Mouse (Mus musculus): ENCODE measurements around the gene Itsn2. TPM values are rescaled to one million over a fixed set of nuclear protein-coding genes. Genes with fewer than 3 reads are reported as not detected.

The Itsn2 gene
- total and polyA plus RNA-seq, 3 experiments, result 27.9 to 48.1 (median 44.4) TPM

DNA sequence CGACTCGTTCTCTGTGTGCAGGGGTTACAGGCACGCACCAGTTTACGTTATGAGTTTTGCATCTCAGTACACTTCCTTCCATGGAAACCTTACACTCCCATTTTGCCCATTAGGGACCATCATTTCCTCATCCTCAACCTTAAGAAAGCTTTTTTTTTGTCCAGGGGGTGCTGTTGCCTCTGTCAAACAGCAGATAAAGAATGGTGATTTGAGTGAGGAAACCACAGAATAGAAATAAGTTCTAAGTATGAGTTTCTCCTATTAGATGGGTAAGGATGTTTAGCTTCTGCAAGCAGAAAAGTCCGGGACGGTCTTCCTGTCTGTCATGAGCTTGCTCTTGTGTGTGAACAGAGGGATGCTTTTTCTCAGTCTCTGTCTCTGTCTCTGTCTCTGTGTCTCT is 413 bp upstream of the Itsn2 start (continued):
- TF ChIP-seq MAZ (IDR thresholded peaks at IDR 0.05; ENCODE audit: low read depth, low read length) (no peak), RCOR1 (conservative IDR thresholded peaks at IDR 0.05; ENCODE audit: low read depth, low read length) (no peak), MYC (IDR thresholded peaks at IDR 0.05; ENCODE audit: low read depth, low read length) (no peak; the same call in 1 of the 2 replicates), KAT2A (IDR thresholded peaks at IDR 0.05; ENCODE audit: insufficient replicate concordance, low read length) (0 out of 2 replicates have a peak, but pooled peaks have one; percentile 36), UBTF (IDR thresholded peaks at IDR 0.05; ENCODE audit: low read depth, low read length) (no peak), TCF12 (IDR thresholded peaks at IDR 0.05; ENCODE audit: low read depth, low read length) (no peak), MAFK (IDR thresholded peaks at IDR 0.05; ENCODE audit: insufficient replicate concordance, low read length) (no peak), BHLHE40 (IDR thresholded peaks at IDR 0.05; ENCODE audit: low read depth, low read length) (no peak), MEF2A (IDR thresholded peaks at IDR 0.05; ENCODE audit: borderline replicate concordance, low read depth, low read length) (0 out of 2 replicates have a peak, but pooled peaks have one; percentile 24), HCFC1 (IDR thresholded peaks at IDR 0.05; ENCODE audit: low read depth, low read length) (no peak), MAX (IDR thresholded peaks at IDR 0.05; ENCODE audit: low read length) (no peak), USF1 (IDR thresholded peaks at IDR 0.05; ENCODE audit: low read depth, low read length) (no peak), JUN (IDR thresholded peaks at IDR 0.05; ENCODE audit: insufficient read depth, low read depth, low read length) (no peak), MXI1 (IDR thresholded peaks at IDR 0.05; ENCODE audit: low read depth, low read length) (0 out of 2 replicates have a peak, but pooled peaks have one; percentile 24), TBP (conservative IDR thresholded peaks at IDR 0.05; ENCODE audit: low read depth, low read length) (no peak)

DNA sequence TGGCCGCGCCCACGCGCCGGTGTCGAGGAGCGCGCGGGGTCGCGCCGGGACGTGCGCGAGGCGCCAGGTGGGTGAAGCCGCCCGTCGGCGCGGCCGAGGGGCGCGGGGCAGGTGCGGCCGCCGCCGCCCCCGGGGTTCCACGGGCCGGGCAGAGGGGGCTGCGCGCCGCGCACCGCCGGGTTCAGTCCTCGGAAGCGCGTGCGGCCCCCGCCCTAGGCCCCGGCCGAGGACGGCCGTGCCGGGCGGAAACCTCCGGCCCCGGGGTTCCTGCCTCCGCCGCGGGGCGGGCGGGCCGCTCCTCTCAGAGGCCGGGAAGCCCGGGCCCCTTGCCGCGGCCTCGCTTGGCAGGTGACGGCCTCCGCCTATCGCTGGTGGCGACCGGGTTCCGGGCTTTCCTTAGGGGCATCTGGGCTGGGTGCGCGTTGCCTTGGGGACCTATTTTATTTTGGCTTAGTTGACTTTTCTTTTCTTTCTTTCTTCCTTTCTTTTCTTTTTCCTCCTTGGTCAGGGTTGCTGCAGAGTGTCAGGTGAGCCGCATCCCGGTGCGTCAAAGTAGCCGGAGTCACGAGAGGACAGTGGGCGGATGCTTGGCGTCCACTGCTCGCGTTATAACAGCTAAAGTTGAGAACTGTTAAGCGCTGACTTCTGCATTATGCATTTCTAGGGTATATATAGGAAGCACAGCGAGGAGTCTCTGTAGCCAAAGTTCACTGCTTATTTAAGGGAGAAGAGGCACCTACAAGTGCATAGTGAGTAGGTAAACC is 910 bp downstream of the Itsn2 start:
- TF ChIP-seq UBTF (IDR thresholded peaks at IDR 0.05; ENCODE audit: low read depth, low read length) (peak; percentile 94), RAD21 (IDR thresholded peaks at IDR 0.05; ENCODE audit: low read depth, low read length) (no peak), SIN3A (IDR thresholded peaks at IDR 0.05; ENCODE audit: low read length) (peak; percentile 45; the same call in 1 of the 2 replicates), BHLHE40 (IDR thresholded peaks at IDR 0.05; ENCODE audit: low read depth, low read length) (peak; percentile 82)
- in situ Hi-C loops (cut with MboI; ENCODE audit: low pct_ligation_motif_present, low pct_unique_long_range_greater_than_20kb, low sequenced_read_pairs), result no loop called here
- Histone ChIP-seq H3K36me3 (replicated peaks in 1 of 2; ENCODE audit: control insufficient read depth in 1 of 2, insufficient read depth in 1 of 2, low read length in 1 of 2) (peaks cover 0 to 7% of the 10 kb centered on the region in 2 experiments), H3K9ac (ENCODE audit: insufficient read depth, low read depth) (peak overlapping the region; percentile 88), H3K4me2 (ENCODE audit: insufficient read depth, low read depth, poor library complexity, severe bottlenecking) (peak overlapping the region; percentile 99), H3K4me3 (replicated peaks in 1 of 3; ENCODE audit: low read depth in 2 of 3, low read length in 2 of 3, poor library complexity in 1 of 3) (peak overlapping the region; percentile 91 to 95 (median 91)), H3K27ac (ENCODE audit: insufficient read depth, low read depth) (peak overlapping the region; percentile 74), H3K9me3 (replicated peaks; ENCODE audit: low read length) (no peaks in the 10 kb centered on the region), H3K4me1 (ENCODE audit: control insufficient read depth in 1 of 2, insufficient read depth in 2 of 2) (peaks cover 0 to 35% of the 10 kb centered on the region in 2 experiments; a peak in 2 of 4 replicates), H3K79me2 (replicated peaks; ENCODE audit: control insufficient read depth, extremely low read depth, insufficient read depth, poor library complexity, severe bottlenecking) (peaks cover 25% of the 10 kb centered on the region), H3K27me3 (replicated peaks) (no peaks in the 10 kb centered on the region)
- DNase-seq (ENCODE audit: extremely low read depth), result no peak
- dilution Hi-C loops (cut with MboI; ENCODE audit: extremely low pct_ligation_motif_present, extremely low pct_unique_long_range_greater_than_20kb, low sequenced_read_pairs), result no loop called here
